Mouse (Mus musculus): Measurements from ENCODE around the gene Cfap52.

DNA sequence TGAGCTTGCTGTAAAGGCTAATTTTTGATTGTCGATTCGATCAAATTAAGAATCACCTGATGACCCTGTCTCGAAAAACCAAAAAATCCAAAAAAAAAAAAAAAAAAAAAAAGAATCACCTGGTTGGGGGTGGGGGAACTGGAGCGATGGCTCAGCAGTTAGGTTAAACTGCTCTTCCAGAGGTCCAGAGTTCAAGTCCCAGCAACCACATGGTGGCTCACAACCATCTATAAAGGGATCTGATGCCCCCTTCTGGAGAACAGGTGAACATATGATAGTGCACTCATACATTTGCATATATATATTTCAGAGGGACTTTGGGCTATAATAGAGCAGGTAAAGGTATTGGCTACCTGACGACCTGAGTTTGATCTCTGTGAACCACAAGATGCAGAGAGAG, 41.7 kb downstream of the Cfap52 start:
- TF ChIP-seq CTCF (IDR thresholded peaks at IDR 0.05; ENCODE audit: low read depth) = no peak
- TF ChIP-seq EP300 (IDR thresholded peaks at IDR 0.05; ENCODE audit: low read depth) = no peak
